Mouse (Mus musculus): ENCODE results near the gene Endou.

Endou gene

GRCm38 (mm10) chr15:97664981-97665668 is 66.0 kb downstream of the Endou start:
- in situ Hi-C loops (cut with MboI; ENCODE audit: unreplicated experiment in 2 of 2): loop anchor here (5.0 to 25.0 kb wide), 6 partner anchors 297 to 1153 kb away; partner anchors contain the start of genes OR5BS1P (in 1 of the 2), Olfr281 (in 1 of the 2) and Tmem106c (in 1 of the 2)

- in situ Hi-C loops (cut with MboI; ENCODE audit: unreplicated experiment in 2 of 2): loop anchor here (5.0 to 25.0 kb wide), 5 partner anchors 339 to 1152 kb away; partner anchors contain the start of genes OR5BS1P (in 1 of the 2) and Olfr281 (in 1 of the 2)
These were observed 67.3 kb downstream of the Endou start for GRCm38 (mm10) chr15:97663750-97664406.
